Mouse (Mus musculus) limb, embryonic 13.5 days (tissue): Measurements from ENCODE around the gene Cln3. TPM values are rescaled to one million over a fixed set of nuclear protein-coding genes. Genes with fewer than 3 reads are reported as not detected.

Experiments
- ATAC-seq: fragments of 200-750 bp; cut with Nextera tagmentation; 2 replicates; pipeline ENCODE4 v1.8.0; 2017; ENCODE audit warnings: low read depth, moderate number of reproducible peaks, moderate TSS enrichment; ENCODE audit not compliant: low FRiP score
- H3K27ac ChIP-seq: fragments of 300-500 bp; sonication (generic); 2 replicates; pipeline ENCODE4 v1.5.1; 2015; ENCODE audit warnings: inconsistent platforms, mild to moderate bottlenecking, moderate library complexity
- H3K27me3 ChIP-seq: fragments of 300-500 bp; sonication (generic); 2 replicates; pipeline ENCODE4 v1.6.1; 2015; ENCODE audit warnings: mild to moderate bottlenecking, inconsistent platforms
- H3K36me3 ChIP-seq: fragments of 300-500 bp; sonication (generic); 2 replicates; pipeline ENCODE4 v1.6.1; 2015; ENCODE audit warnings: inconsistent platforms, mild to moderate bottlenecking, moderate library complexity
- H3K4me1 ChIP-seq: fragments of 300-500 bp; sonication (generic); 2 replicates; pipeline ENCODE4 v1.6.1; 2015; ENCODE audit warnings: inconsistent platforms
- H3K4me2 ChIP-seq: fragments of 300-500 bp; sonication (generic); replicated peaks from 2 replicates; pipeline ENCODE4 v1.6.1; 2015; ENCODE audit warnings: inconsistent platforms, mild to moderate bottlenecking, moderate library complexity
- H3K4me3 ChIP-seq: fragments of 300-500 bp; sonication (generic); 2 replicates; pipeline ENCODE4 v1.5.1; 2015; ENCODE audit warnings: moderate library complexity, mild to moderate bottlenecking, inconsistent platforms
- H3K9ac ChIP-seq: fragments of 300-500 bp; sonication (generic); 2 replicates; pipeline ENCODE4 v1.6.1; 2015; ENCODE audit warnings: mild to moderate bottlenecking, inconsistent platforms
- H3K9me3 ChIP-seq: fragments of 300-500 bp; sonication (generic); 2 replicates; pipeline ENCODE4 v1.6.1; 2016; ENCODE audit warnings: inconsistent platforms
- WGBS: fragments of 180-500 bp; shearing (Covaris S2); methylation state at CpG from one replicate; pipeline ENCODE4 v1.1.7; 2015; 5-methylcytosine and 5-hydroxymethylcytosine counted together
- microRNA-seq: library from miRNA; unstranded; fragments of <30 nt; microRNA quantifications from one replicate; pipeline ENCODE4, GENCODE M21; 2016
- polyA plus RNA-seq: library from polyadenylated mRNA; unstranded; fragments of >200 nt; fragmentation: Nextera tagmentation; extraction: Ambion mirVana; gene quantifications from 2 replicates; pipeline ENCODE4 v1.2.1, GENCODE M21; 2015

Cln3 gene
- polyA plus RNA-seq, 1 experiment from 2014 or later, result 38.6 TPM

- ATAC-seq, result no peak
- WGBS, result 94% methylated on average over 1 of the region's 1 CpGs
- no peaks in the 10 kb centered on the region for H3K27me3 ChIP-seq
- no peak overlapping the region for H3K9ac ChIP-seq
- H3K4me1 ChIP-seq, result no peaks in the 10 kb centered on the region
- H3K4me3 ChIP-seq, result no peak overlapping the region
- no peak overlapping the region for H3K27ac ChIP-seq
- H3K36me3 ChIP-seq, result peaks cover 97% of the 10 kb centered on the region
- H3K9me3 ChIP-seq, result no peaks in the 10 kb centered on the region
- no peak overlapping the region for H3K4me2 ChIP-seq
Measured at GRCm38 (mm10) chr7:126554796-126555195, 30.8 kb downstream of the Cln3 start.

GRCm38 (mm10) chr7:126545631-126546030, 40.0 kb downstream of the Cln3 start:
- H3K4me2 ChIP-seq, result no peak overlapping the region
- peaks cover 71% of the 10 kb centered on the region for H3K36me3 ChIP-seq
- WGBS, result 91% methylated on average over 2 of the region's 2 CpGs
- H3K27ac ChIP-seq, result no peak overlapping the region
- no peak for ATAC-seq
- no peaks in the 10 kb centered on the region for H3K27me3 ChIP-seq
- H3K9ac ChIP-seq, result no peak overlapping the region
- H3K9me3 ChIP-seq, result no peaks in the 10 kb centered on the region
- no peaks in the 10 kb centered on the region for H3K4me1 ChIP-seq
- no peak overlapping the region for H3K4me3 ChIP-seq

GRCm38 (mm10) chr7:126541661-126542060, 44.0 kb downstream of the Cln3 start:
- H3K4me2 ChIP-seq, result no peak overlapping the region
- no peak overlapping the region for H3K9ac ChIP-seq
- H3K9me3 ChIP-seq, result no peaks in the 10 kb centered on the region
- H3K27me3 ChIP-seq, result peaks cover 6% of the 10 kb centered on the region
- H3K36me3 ChIP-seq, result peaks cover 31% of the 10 kb centered on the region
- no peaks in the 10 kb centered on the region for H3K4me1 ChIP-seq
- WGBS, result 71% methylated on average over 1 of the region's 1 CpGs
- H3K4me3 ChIP-seq, result no peak overlapping the region
- no peak overlapping the region for H3K27ac ChIP-seq
- ATAC-seq, result no peak

GRCm38 (mm10) chr7:126537820-126538585, 47.6 kb downstream of the Cln3 start:
- no peak for ATAC-seq
- 62% methylated on average over 5 of the region's 5 CpGs for WGBS
- Histone ChIP-seq H3K4me3 (no peak overlapping the region), H3K27me3 (peaks cover 19% of the 10 kb centered on the region), H3K9ac (no peak overlapping the region), H3K9me3 (no peaks in the 10 kb centered on the region), H3K4me2 (no peak overlapping the region), H3K36me3 (no peaks in the 10 kb centered on the region), H3K27ac (no peak overlapping the region), H3K4me1 (0 out of 2 replicates have a peak, but pooled peaks cover 6% of the 10 kb centered on the region)

- Histone ChIP-seq H3K4me2 (peak overlapping the region; percentile 90), H3K36me3 (no peaks in the 10 kb centered on the region), H3K9ac (no peak overlapping the region), H3K4me1 (0 out of 2 replicates have a peak, but pooled peaks cover 6% of the 10 kb centered on the region), H3K27ac (no peak overlapping the region), H3K9me3 (no peaks in the 10 kb centered on the region), H3K27me3 (peaks cover 19% of the 10 kb centered on the region), H3K4me3 (peak overlapping the region; percentile 53)
- no peak for ATAC-seq
- 60% methylated on average over 9 of the region's 9 CpGs for WGBS
Measured at GRCm38 (mm10) chr7:126536466-126536865, 49.2 kb downstream of the Cln3 start.

- 0 out of 2 replicates have a peak, but pooled peaks cover 6% of the 10 kb centered on the region for H3K4me1 ChIP-seq
- ATAC-seq, result no peak
- peaks cover 19% of the 10 kb centered on the region for H3K27me3 ChIP-seq
- 2% methylated on average over 28 of the region's 28 CpGs for WGBS
- H3K9ac ChIP-seq, result peak overlapping the region; percentile 70
- no peaks in the 10 kb centered on the region for H3K36me3 ChIP-seq
- H3K9me3 ChIP-seq, result no peaks in the 10 kb centered on the region
- no peak overlapping the region for H3K27ac ChIP-seq
- peak overlapping the region; percentile 90 for H3K4me2 ChIP-seq
- peak overlapping the region; percentile 53 for H3K4me3 ChIP-seq
Measured at GRCm38 (mm10) chr7:126535766-126536165, 49.9 kb downstream of the Cln3 start.

- Histone ChIP-seq H3K9ac (no peak overlapping the region), H3K9me3 (no peaks in the 10 kb centered on the region), H3K27ac (no peak overlapping the region), H3K4me3 (no peak overlapping the region), H3K4me2 (no peak overlapping the region), H3K27me3 (peaks cover 19% of the 10 kb centered on the region), H3K4me1 (0 out of 2 replicates have a peak, but pooled peaks cover 6% of the 10 kb centered on the region), H3K36me3 (no peaks in the 10 kb centered on the region)
- no peak for ATAC-seq
- WGBS, result 70% methylated on average over 1 of the region's 1 CpGs
Measured at GRCm38 (mm10) chr7:126533434-126533833, 52.2 kb downstream of the Cln3 start.

GRCm38 (mm10) chr7:126528166-126528577, 57.4 kb downstream of the Cln3 start:
- Histone ChIP-seq H3K36me3 (no peaks in the 10 kb centered on the region), H3K27ac (no peak overlapping the region), H3K9me3 (no peaks in the 10 kb centered on the region), H3K27me3 (no peaks in the 10 kb centered on the region), H3K4me3 (no peak overlapping the region), H3K4me1 (no peaks in the 10 kb centered on the region), H3K9ac (no peak overlapping the region), H3K4me2 (no peak overlapping the region)
- WGBS, result 13% methylated on average over 1 of the region's 1 CpGs
- ATAC-seq, result no peak

GRCm38 (mm10) chr7:126523316-126523715, 62.3 kb downstream of the Cln3 start:
- Histone ChIP-seq H3K4me2 (no peak overlapping the region), H3K4me3 (no peak overlapping the region), H3K4me1 (no peaks in the 10 kb centered on the region), H3K27ac (no peak overlapping the region), H3K36me3 (no peaks in the 10 kb centered on the region), H3K9me3 (no peaks in the 10 kb centered on the region), H3K9ac (no peak overlapping the region), H3K27me3 (0 out of 2 replicates have a peak, but pooled peaks cover 2% of the 10 kb centered on the region)
- ATAC-seq, result no peak
- WGBS, result 79% methylated on average over 3 of the region's 3 CpGs

Small RNA genes lying within 50 kb of the gene (microRNA-seq; reads per million reads assigned to microRNA genes)
- gene Mir7059, result not detected

Other genes starting within 250 kb of the Cln3 start
- gene Lat, start 216.2 kb downstream of the Cln3 start, polyA plus RNA-seq, result 2.9 and 3.6 TPM in 2 replicates
- 61.7 and 62.4 TPM in 2 replicates for gene Spns1, start 208.4 kb downstream of the Cln3 start, polyA plus RNA-seq
- 2.3 and 2.4 TPM in 2 replicates for gene Nfatc2ip, start 189.1 kb downstream of the Cln3 start, polyA plus RNA-seq
- gene Cd19, start 170.9 kb downstream of the Cln3 start, polyA plus RNA-seq, result not detected in 2 replicates
- 36.6 and 37.0 TPM in 2 replicates for gene Rabep2, start 157.1 kb downstream of the Cln3 start, polyA plus RNA-seq
- gene Atp2a1, start 122.7 kb downstream of the Cln3 start, polyA plus RNA-seq, result 90.2 and 93.8 TPM in 2 replicates
- 56.6 and 61.4 TPM in 2 replicates for gene Sh2b1, start 110.4 kb downstream of the Cln3 start, polyA plus RNA-seq
- 135 and 137 TPM in 2 replicates for gene Tufm, start 98.5 kb downstream of the Cln3 start, polyA plus RNA-seq
- gene Atxn2l, start 82.4 kb downstream of the Cln3 start, polyA plus RNA-seq, result 49.9 and 51.8 TPM in 2 replicates
- gene Eif3c, start 19.4 kb downstream of the Cln3 start, polyA plus RNA-seq, result 207 and 208 TPM in 2 replicates
- 0.71 and 0.72 TPM in 2 replicates for gene Apobr, start 875 bp downstream of the Cln3 start, polyA plus RNA-seq
- not detected in 2 replicates for gene Il27, start 9.1 kb upstream of the Cln3 start, polyA plus RNA-seq
- gene Nupr1, start 45.0 kb upstream of the Cln3 start, polyA plus RNA-seq, result 3.5 and 4.7 TPM in 2 replicates
- 56.8 and 63.8 TPM in 2 replicates for gene Sgf29, start 63.5 kb upstream of the Cln3 start, polyA plus RNA-seq
- gene Sult1a1, start 90.6 kb upstream of the Cln3 start, polyA plus RNA-seq, result 4.6 and 4.8 TPM in 2 replicates
- gene Bola2, start 109.6 kb upstream of the Cln3 start, polyA plus RNA-seq, result 134 and 138 TPM in 2 replicates
- gene Slx1b, start 110.0 kb upstream of the Cln3 start, polyA plus RNA-seq, result 15.2 and 15.9 TPM in 2 replicates
- gene Coro1a, start 122.0 kb upstream of the Cln3 start, polyA plus RNA-seq, result 34.1 and 36.6 TPM in 2 replicates
- 49.6 and 50.3 TPM in 2 replicates for gene Mapk3, start 173.8 kb upstream of the Cln3 start, polyA plus RNA-seq
- gene Gdpd3, start 180.5 kb upstream of the Cln3 start, polyA plus RNA-seq, result 1.7 and 2.1 TPM in 2 replicates
- gene Ypel3, start 191.1 kb upstream of the Cln3 start, polyA plus RNA-seq, result 114 and 121 TPM in 2 replicates
- gene Tbx6, start 195.7 kb upstream of the Cln3 start, polyA plus RNA-seq, result 0.53 and 0.64 TPM in 2 replicates
- gene Ppp4c, start 206.7 kb upstream of the Cln3 start, polyA plus RNA-seq, result 287 and 322 TPM in 2 replicates
- 0.18 and 0.52 TPM in 2 replicates for gene Fam57b, start 211.9 kb upstream of the Cln3 start, polyA plus RNA-seq
- not detected in 2 replicates for gene 4930451I11Rik, start 245.8 kb upstream of the Cln3 start, polyA plus RNA-seq